Mouse (Mus musculus): ENCODE results near the gene Taf11.

Gene Taf11

GRCm38 (mm10) chr17:27856798-27857648 lies 52.6 kb downstream of the Taf11 start:
- in situ Hi-C loops (cut with MboI, MseI) = no loop called here

- in situ Hi-C loops (cut with MboI, MseI) = no loop called here
These were observed 53.3 kb downstream of the Taf11 start, which contains the start of gene Uhrf1bp1 for GRCm38 (mm10) chr17:27856265-27856797. Gene Uhrf1bp1, plus strand, starts transcription at chr17:27856441.
